13 mouse cellular contexts compared by ENCODE assay signal in genomic region chr6:87745301-87745700, GRCm38 (mm10). TPM values are rescaled to one million over a fixed set of nuclear protein-coding genes. Genes with fewer than 3 reads are reported as not detected.
A peak's percentile ranks its signal among the peaks of the same experiment; 100 is the strongest.
DNase-seq lines count a peak whose midpoint lies in the region; ATAC-seq lines count a peak whose summit lies in the region.
"Had no signal": no experiment of that assay in that cellular context is flagged by ENCODE, and none has a peak within 500 bp of the region (broad histone marks: within the 10 kb centered on the region; RNA-seq: fewer than 3 reads in every experiment).

No protein-coding gene starts in this region.

- peak; percentile 31 for DNase-seq in kidney, adult 9 months
- no peak for DNase-seq in kidney, adult 18-20 months
- DNase-seq in NIH3T3 (ENCODE audit: low read depth), result peak; percentile 23
- peak; percentile 42 for DNase-seq in kidney, postnatal 14 days
- peak; percentile 58 for DNase-seq in lung, postnatal 36 days
- DNase-seq: cerebellum, postnatal 14 days; layer of hippocampus, postnatal 36 days; right cerebral cortex, postnatal 25 days; thymus, postnatal 36 days had no signal

- ATAC-seq in CD4-positive, CD25-positive, alpha-beta regulatory T cell, adult 4 months, result no peak
- ATAC-seq in inflammation-experienced regulatory T-cells, adult 6 months, result no peak
- ATAC-seq: intestine, postnatal 0 days had no signal

RNA-seq across cellular contexts. Expression of gene Efcc1, which starts 14.6 kb away (rescaled TPM):
- under 1 TPM in 1 of 2 experiments, not detected in 1; 0.58 TPM for polyA plus RNA-seq in CD4-positive, CD25-positive, alpha-beta regulatory T cell, adult 4 months (2017; shearing (Covaris generic))
- polyA plus RNA-seq in inflammation-experienced regulatory T-cells, adult 6 months (2017; shearing (Covaris generic)), result under 1 TPM in 2 of 3 experiments, not detected in 1; 0.30 to 0.87 TPM
- polyA plus RNA-seq: heart, embryonic 11.5 days had no signal

RNA-seq across cellular contexts. Expression of gene Gp9, which starts 32.6 kb away (rescaled TPM):
- not detected for polyA plus RNA-seq in CD4-positive, CD25-positive, alpha-beta regulatory T cell, adult 4 months (2017; shearing (Covaris generic))
- polyA plus RNA-seq in inflammation-experienced regulatory T-cells, adult 6 months (2017; shearing (Covaris generic)), result under 1 TPM in 1 of 3 experiments, not detected in 2; 0.41 TPM
